In the genomic region with DNA sequence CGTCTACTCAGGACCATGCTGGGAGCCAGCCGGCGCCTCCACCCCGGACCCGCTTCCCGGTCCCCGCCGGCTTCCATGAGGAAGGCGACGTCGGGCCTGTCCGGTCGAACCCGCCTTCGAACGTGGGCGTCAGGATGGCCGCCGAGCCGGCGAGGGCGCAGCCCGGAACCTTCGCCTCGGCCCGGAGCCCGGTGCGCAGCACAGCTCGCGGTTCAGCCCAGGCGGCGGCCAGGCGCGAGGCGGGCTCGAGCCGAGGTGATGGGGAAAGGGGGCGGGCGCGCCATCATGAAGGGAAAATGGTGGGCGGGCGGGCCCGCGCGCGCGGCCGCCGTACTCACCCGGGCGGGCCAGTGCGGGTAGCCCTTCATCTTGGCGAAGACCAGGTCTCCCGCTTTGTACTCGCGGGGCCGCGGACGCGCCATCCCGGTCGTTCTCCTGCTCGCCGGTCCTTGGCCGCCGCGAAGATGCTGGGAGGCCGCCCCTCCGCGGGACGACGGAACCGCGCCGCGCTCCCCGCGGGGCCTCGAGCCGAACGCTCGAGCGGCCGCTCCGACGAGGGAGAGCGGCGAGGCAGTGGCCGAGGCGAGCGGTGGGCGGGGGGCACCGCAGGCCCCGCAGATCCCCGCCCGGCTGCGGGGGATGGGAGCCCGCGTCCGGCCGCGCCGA, we compare ENCODE assay signal across 8 mouse cellular contexts. TPM values are rescaled to one million over a fixed set of nuclear protein-coding genes. Genes with fewer than 3 reads are reported as not detected.
DNase-seq lines count a peak whose midpoint lies in the region; ATAC-seq and TF ChIP-seq lines count a peak whose summit lies in the region.

No protein-coding gene starts in this region.

- H3K9me3 ChIP-seq in hindbrain, embryonic 15.5 days, result no peaks in the 10 kb centered on the region

- intact Hi-C loops in gastrocnemius, adult 2 months (cut with DNase I), result no loop called here

- H3K27me3 ChIP-seq in hindbrain, embryonic 15.5 days, result no peaks in the 10 kb centered on the region

- peak overlapping the region; percentile 93 for H3K4me3 ChIP-seq in gastrocnemius, adult 2 months
- peak overlapping the region; percentile 98 for H3K4me3 ChIP-seq in hindbrain, embryonic 15.5 days

- peak overlapping the region; percentile 98 for H3K9ac ChIP-seq in hindbrain, embryonic 15.5 days

- ATAC-seq in hindbrain, embryonic 15.5 days (ENCODE audit: low FRiP score, low read depth), result peak; percentile 77

- TF ChIP-seq CTCF in gastrocnemius, adult 2 months (IDR thresholded peaks at IDR 0.05), result no peak

- peak overlapping the region; percentile 67 for H3K4me2 ChIP-seq in hindbrain, embryonic 15.5 days

- WGBS in hindbrain, embryonic 15.5 days, result under 1% methylated on average over 89 of the region's 103 CpGs

- H3K27ac ChIP-seq in gastrocnemius, adult 2 months, result peak overlapping the region; percentile 86
- peak overlapping the region; percentile 89 for H3K27ac ChIP-seq in hindbrain, embryonic 15.5 days (replicated peaks)

- peak; percentile 6 for DNase-seq in adipocyte (ENCODE audit: low spot score)
- peak; percentile 79 to 82 for DNase-seq in cerebellum, postnatal 25 days
- DNase-seq in gastrocnemius, adult 2 months, result peak; percentile 79
- DNase-seq in left cerebral cortex, adult 18-20 months (ENCODE audit: low spot score in 2 of 2), result peak; percentile 61 to 75
- DNase-seq in lung, postnatal 25 days (ENCODE audit: low spot score), result peak; percentile 29
- DNase-seq in right cerebral cortex, adult 18-20 months, result peak; percentile 73
- no peak for DNase-seq in c-Kit-positive CD71-positive TER-119-positive erythroid progenitor cells, embryonic 14.5 days (ENCODE audit: low spot score)

- peaks cover 45% of the 10 kb centered on the region for H3K4me1 ChIP-seq in hindbrain, embryonic 15.5 days (replicated peaks)

- no peaks in the 10 kb centered on the region for H3K36me3 ChIP-seq in hindbrain, embryonic 15.5 days

RNA-seq across cellular contexts. Expression of gene Hdgfl3, which starts 0.5 kb away (rescaled TPM):
- total RNA-seq in gastrocnemius, adult 2 months (2021), result 1 to 10 TPM; 1.3 to 2.6 TPM
- 57.0 and 59.0 TPM in 2 replicates for polyA plus RNA-seq in hindbrain, embryonic 15.5 days (2015; fragmentation: Nextera tagmentation; extraction: Ambion mirVana)
- total RNA-seq in left cerebral cortex, adult 18-20 months (2021), result 10 to 100 TPM; 79.9 to 83.2 TPM

RNA-seq across cellular contexts. Expression of gene Bnc1, which starts 58.4 kb away (rescaled TPM):
- not detected for total RNA-seq in gastrocnemius, adult 2 months (2021)
- 0.36 and 0.69 TPM in 2 replicates for polyA plus RNA-seq in hindbrain, embryonic 15.5 days (2015; fragmentation: Nextera tagmentation; extraction: Ambion mirVana)
- not detected for total RNA-seq in left cerebral cortex, adult 18-20 months (2021)

Comparison
In these comparisons a context has a peak if more than half of its experiments do, and no peak if none do; other contexts are left out.
1. RNA of gene Hdgfl3, which starts 0.5 kb away (total RNA-seq): 79.9 to 83.2 TPM in left cerebral cortex, adult 18-20 months; 1.3 to 2.6 TPM in gastrocnemius, adult 2 months; every median in the first group is over 10 times any median in the second.